Mouse (Mus musculus): ENCODE measurements at regions not wholly inside any gene's neighbourhood (a gene's known extent, or its start where the extent isn't known, plus 50 kb on each side); places are given as distances from the start of the nearest gene placed in this dataset.

DNA sequence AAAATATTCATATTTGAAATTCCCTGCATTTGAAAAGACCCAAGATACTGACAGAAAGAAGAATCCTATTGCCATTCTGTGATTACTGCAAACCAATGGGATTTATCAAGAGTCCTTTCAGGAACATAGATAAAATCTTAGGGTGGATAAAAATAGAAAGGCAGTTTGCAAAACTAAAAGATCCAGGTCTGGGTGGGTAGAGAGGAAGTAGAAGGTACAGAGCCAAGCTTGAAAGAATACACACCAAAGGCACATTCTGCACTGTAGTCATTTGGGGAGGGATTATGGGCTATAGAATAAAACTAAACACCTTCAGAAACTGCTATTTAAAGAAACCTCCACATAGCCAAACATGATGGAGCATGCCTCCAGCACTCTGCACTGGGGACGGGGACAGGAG lies 288.5 kb upstream of the 4930412O13Rik start:
- TF ChIP-seq CTCF (IDR thresholded peaks at IDR 0.05) (no peak), POLR2A (IDR thresholded peaks at IDR 0.05; ENCODE audit: insufficient read depth, low read depth, low read length) (no peak), EP300 (IDR thresholded peaks at IDR 0.05; ENCODE audit: insufficient read depth, low read depth, low read length) (no peak)

All from heart, adult 2 months (tissue).